Mouse (Mus musculus): ENCODE results near the gene Smbd1.

Smbd1 gene

DNA sequence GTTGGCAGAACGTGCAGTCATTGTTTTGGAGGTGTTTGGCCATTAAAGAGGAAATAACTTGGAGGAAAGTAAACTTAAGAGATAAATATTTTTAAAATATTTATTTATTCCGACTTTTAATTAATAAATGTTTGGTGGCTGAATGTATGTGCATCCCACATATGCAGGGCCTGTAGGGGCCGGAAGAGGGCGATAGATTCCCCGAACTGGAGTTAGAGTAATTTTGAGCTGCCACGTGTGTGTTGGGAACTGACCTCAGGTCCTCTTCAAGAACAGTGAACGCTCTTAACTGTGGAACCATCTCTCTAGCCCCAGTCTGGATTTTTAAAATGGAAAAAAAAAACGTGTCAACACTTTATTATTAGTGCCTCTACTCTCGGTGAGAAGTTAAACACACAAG lies 3.1 kb upstream of the Smbd1 start:
- DNase-seq (ENCODE audit: low spot score in 2 of 2), result no peak

DNA sequence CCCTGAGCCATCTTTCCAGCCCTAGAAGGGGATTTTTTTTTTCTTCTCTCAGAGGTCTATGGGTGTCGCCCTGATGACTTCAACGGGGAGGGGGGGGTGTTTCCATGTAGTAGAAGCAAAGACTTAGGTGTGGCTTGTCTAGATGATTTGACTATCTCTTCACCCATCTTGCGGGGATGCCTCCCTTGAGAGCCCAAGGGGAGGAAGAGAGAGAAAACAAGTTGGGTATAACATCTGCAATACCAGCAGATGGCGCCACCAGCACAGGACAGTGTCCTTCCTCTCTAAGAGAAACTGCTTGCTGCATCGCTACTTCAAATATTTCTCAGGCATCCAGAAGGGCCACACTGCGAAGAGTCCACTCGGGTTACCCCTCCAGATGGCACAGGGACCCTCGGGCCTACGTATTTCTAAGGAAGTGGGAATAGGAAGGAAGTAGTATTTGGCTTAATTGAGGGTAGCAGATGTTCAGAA lies 2.6 kb upstream of the Smbd1 start:
- peak; percentile 69 to 83 for DNase-seq (ENCODE audit: low spot score in 2 of 2)

DNA sequence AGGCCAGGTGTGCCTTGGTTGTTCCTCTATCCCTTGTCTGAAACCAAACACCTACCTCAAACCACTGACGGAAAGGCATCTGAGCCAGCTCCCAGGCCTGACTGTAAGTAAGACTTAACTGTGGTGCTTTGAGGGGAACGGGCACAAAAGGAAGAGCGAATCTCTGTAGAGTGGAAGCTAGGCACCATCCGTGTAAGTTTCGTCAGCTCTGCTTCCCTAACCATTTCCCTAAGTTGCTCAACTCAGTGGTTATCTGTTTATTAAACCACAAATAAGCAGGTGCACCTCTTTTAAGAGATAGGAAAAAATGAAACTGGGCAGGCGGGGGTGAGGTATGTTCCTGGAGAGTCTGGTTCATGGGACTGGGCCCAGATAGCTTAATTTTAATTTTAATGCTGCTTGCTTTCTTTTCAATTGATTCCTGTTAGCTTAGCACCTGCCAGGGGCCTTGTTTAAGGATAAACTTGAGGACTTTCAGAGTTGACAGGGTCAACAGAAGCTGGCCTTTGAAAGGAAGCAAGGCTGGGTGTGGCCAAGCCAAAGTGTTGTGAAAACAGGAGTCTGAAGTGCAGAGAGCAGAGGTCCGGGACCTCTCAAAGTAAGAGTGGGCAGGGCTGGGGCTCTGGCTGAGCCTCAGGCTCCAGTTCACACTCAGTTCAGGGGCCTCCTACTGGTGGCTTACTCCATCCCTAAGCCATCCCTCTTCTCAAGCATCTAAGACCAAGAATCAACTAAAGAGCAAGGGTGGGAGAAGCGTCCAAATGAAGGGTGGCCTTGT lies 2.7 kb downstream of the Smbd1 start:
- no peak for DNase-seq (ENCODE audit: low spot score in 2 of 2)

DNA sequence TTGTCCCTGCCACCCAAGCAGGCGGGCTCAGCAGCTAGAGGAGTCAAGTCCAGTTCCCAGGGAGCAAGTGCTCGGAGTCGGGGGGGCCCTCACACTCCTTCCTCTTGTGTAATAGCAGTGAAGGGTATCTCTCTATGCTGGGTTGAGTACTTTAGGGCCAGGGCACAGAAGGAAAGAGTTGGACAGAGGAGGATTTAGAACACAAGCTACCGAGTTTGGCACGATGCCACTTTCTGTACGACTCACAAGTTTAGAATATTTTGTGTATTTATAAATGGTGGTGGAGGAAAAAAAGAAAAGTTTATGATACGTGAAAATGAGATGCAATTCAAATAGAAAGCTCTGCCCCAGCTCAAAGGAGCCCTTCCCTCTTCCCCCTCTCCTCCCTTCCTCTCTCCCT lies 5.1 kb downstream of the Smbd1 start:
- no peak for DNase-seq (ENCODE audit: low spot score in 2 of 2)

DNA sequence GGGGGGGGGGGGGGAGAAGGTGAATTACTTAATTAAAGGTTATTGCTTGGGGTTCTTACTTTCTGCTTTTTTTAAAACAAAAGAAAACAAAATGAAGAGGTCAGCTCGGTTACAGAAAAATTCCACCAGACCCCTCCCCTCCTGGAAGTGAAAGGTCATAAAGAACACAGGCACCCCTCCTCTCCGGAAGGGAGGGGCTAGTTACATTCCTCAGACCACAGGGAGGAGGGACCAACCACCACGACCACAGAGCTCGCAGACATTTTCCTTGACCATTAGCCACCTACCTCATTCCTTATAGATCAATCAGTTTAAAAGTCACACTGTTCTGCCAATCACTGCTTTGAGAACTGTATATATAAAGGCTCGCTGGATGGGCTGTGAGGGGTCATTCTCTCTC lies 6.4 kb downstream of the Smbd1 start:
- no peak for DNase-seq (ENCODE audit: low spot score in 2 of 2)

DNA sequence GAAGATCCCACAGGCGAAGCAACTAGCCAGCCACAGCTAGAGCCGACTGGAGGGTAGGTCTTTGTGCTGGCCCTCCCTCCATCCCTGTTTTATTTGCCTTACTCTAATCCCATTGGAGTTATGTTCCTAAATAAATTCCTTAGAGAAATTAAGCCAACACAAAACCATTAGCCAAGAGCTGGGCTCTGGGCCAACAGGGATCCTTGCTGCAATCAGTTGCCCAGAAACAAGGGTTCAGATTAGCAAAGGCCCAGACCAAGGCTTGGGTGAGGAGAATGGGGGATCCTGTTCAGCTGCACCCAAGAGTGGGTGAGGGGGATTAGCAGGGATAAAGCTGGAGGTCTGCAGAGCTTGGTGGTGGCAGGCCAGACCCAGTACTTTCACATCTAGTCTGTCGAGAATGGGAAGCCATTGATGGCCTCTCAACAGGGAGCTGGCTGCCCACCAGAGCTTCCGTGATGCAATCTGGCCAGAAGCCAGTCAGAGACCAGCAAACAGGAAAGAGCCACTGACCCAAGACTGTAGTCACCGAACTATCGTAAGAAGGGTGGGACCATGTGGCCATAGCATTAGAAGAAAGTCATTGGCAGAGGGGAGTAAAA lies 6.9 kb downstream of the Smbd1 start:
- DNase-seq (ENCODE audit: low spot score in 2 of 2), result no peak

DNA sequence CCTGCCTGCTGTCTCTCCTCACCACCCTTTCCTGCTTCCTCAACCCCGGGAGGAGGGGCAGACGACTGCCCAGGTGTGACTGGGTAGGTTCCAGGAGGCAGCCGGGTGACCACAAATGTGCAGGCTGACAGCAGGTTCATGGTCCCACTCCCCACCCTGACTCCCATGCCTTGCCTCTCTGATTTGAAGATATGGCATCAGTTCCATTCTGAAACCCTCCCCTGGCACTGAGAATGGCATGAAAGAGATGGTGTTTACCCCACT lies 12.9 kb downstream of the Smbd1 start, which contains the start of gene Muc20:
Gene Muc20 (minus strand): TSS at position 10 of the 264 bp plus-strand sequence.
- no peak for DNase-seq (ENCODE audit: low spot score in 2 of 2)

DNA sequence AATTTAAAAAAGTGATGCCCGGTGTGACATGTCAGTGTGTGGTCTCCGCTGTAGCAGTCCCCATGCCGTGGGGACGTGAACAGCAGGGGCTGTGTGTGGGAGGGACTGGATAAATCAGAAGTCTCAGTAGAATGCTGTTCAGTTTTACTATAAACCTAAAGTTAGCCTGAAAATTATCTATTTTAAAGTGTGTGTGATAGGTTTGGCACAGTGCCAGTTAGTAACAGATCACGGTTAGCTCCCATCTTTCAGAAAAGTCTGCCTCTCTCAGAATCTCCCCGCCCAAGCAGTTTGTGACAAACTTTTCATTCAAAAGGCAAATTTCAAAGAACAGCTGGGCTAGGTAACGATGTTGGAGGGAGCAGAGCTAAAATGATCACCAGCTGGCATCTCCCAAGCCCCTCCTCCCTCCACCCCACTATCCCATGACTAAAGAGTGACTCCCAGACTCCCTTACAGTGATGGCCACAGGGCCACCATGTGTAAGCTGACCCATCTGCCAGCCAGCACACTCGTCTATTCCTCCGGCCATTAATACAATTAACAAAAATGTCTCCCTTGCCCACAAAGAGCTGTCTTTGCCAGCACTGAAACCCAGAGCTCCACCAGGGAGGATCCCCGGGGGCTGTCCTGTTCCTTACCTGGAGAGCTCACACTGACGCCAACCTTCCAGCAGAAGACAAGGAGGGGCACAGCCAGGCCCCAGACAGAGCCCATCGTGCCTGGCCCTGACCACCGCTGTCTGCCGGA lies 13.4 kb downstream of the Smbd1 start:
- DNase-seq (ENCODE audit: low spot score in 2 of 2), result no peak

DNA sequence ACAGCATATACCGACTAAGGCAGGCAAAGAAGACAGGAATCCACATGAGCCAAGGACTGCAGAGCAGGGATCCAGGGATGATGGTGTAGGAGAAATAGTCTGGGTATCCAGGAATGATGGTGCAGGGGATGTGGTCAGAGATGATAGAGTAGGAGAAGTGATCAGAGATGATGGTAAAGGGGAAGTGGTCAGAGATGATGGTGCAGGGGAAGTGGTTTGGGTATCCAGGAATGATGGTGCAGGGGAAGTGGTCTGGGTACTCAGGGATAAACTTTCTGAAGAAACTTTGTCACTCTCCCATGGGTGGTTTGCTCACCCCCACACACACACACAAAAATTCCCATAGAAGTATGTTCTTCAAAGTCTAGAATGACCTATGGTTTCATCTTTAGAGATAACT lies 15.1 kb downstream of the Smbd1 start:
- no peak for DNase-seq (ENCODE audit: low spot score in 2 of 2)

DNA sequence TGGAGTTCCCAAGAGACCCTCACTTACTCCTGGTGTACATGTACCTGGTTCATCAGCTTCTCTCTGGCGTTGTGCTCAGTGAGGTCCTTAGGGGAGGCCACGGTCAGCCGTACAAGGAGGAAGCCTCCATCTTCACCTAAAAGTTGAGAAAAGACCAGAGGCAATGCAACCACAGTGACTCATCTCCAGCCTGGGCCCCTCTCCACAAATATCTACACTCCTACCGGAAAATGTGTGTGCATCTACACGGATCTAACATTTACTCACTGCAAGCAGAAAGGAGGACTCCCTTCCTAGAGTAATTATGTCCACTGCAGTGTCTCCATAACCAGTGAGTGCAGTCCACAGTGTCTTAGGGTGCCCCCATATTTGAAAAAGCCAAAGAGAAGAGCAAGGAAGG lies 20.2 kb downstream of the Smbd1 start:
- DNase-seq (ENCODE audit: low spot score in 2 of 2), result no peak

DNA sequence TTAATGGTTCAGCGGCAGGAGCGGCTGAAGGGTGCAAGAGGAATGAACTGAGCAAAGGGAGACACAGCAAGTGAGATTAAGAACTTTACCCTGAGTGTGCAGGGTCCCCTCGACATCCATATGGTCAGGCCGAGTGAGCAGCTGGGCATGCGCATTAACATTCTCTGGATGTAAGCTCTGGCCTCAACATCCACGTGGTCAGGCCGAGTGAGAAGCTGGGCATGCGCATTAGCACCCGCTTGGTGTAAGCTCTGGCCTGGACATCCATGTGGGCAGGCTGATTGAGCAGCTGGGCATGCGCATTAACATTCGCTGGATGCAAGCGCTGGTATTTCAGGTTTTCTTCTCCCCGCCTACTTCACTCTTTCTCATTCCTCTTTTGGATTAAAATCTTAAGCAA lies 25.4 kb downstream of the Smbd1 start:
- DNase-seq (ENCODE audit: low spot score in 2 of 2), result no peak

DNA sequence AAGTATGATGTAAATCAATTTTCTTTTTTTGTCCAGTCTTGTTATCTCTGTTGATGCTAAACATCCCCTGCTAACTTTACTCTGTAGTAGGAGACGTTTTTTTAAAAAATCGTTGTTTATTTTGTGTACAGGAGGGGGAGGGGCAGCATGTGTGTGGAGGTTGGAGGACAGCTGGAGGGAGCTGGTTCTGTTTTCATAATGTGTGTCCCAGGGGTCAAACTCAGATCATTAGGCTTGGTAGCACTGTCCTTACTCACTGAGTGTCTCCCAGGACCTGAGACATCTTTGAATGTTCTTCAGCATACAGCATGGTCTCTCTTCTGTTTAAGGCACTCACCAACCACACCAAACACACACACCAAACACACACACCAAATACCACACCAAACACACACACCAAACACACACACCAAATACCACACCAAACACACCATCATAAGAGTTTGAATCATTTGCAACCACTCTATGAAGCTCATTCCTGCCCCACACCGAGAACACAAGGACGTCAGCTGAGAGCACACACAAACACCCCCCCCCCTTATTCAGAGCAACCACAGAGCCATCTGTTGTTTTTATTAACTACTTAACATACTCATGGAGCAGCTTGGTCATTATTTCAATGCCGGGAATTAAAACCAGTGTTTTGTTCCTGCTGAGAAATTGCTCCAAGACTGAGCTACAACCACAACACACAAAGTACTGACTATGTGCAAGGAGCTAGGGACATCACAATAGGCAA lies 26.8 kb downstream of the Smbd1 start:
- no peak for DNase-seq (ENCODE audit: low spot score in 2 of 2)

DNA sequence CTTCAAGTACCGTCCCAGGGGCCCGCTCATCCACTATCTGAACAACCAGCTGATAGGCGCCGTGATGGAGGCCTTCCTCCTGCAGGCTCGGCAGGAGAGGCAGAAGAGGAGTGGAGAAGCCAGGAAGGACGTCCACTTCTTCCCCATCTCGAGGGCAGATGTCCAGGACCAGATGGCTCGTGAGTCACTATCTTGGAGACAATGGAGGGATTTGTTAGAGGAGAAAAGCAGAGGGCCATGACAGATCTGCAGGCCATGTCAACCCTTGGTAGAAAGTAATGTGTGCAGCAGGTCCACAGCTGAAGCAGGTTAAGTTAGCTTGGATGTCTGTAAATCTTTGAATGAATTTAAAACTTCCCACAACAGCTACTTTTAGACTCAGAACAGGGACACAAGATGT lies 31.3 kb downstream of the Smbd1 start:
- DNase-seq (ENCODE audit: low spot score in 2 of 2), result no peak

DNA sequence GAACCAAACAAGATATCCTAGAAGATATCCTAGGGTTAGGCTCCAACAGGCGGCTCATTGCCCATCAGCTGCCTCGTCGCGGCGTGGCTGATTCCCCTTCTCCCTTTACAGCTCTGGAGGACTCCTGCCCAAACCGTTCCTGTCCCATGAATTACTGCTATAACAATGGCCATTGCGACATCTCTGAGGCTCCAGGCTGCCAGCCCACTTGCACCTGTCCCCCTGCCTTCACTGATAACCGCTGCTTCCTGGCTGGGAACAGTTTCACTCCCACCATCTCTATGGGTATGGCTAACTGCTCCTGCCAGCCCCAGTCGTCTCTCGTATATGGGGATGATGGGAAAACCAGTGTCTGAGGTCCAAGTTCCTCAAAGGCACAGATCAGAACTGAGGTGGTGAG lies 33.6 kb downstream of the Smbd1 start:
- no peak for DNase-seq (ENCODE audit: low spot score in 2 of 2)

DNA sequence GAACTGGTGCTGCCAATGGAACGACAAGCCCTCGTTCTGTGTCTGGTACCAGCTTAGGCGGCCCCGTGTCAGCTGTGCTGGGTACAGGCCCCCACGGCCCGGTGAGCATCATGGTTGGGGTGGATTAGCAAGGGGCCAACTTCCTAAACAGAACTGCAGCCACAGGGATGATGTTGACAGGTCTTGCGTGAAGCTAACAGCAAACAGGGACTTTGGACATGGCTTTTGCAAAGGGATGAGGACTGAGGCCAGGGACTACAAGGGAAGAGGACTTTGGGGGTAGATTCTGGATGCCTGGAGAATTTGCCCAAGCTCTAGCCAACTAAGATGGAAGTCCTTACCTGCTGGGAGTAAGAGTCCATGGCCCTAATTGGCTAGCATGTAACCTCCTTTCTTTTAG lies 43.4 kb downstream of the Smbd1 start:
- no peak for DNase-seq (ENCODE audit: low spot score in 2 of 2)

DNA sequence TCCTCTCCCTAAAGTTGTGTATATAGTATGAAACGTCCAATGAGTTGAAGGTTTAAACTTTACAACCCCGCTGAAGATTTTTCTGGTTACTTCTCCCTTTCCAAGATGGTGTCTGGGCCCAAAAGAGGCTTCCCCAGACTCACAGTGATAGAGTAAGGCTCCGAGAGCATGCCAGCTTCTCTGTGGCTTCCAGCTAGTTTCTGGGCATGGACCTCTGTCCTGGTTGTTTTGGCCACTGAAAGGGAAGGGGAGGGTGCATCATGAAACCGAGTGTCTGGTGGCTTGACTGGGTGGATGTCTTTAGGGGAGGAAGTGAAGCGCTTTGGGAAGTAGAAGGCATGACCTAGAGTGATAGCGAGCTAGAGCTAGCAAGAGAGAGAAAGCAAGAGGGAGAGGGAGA lies 45.3 kb downstream of the Smbd1 start:
- no peak for DNase-seq (ENCODE audit: low spot score in 2 of 2)

DNA sequence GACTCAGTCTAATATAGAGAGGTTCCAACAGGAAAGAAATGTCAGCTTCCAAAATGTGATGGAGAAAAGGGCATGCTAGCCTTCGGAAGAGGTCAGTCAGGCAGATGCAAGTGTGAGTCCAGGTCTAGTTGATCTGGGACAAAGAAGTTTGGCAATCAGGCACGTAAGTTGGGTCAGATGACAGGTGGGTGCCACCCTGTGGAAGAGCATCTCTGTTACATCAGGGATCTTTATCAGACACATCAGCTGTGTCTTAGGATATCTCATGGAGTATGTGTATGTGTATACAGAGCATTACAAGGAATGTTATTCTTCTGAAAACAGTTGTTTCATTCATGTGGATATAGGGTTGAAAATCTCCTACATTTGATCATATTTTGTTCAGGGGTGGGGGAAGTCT lies 45.7 kb downstream of the Smbd1 start:
- no peak for DNase-seq (ENCODE audit: low spot score in 2 of 2)

Measured in spleen, postnatal 14 days (tissue).